Mouse (Mus musculus) spleen, postnatal 10 days (tissue): ENCODE results near the gene Dlgap4.
A peak's percentile ranks its signal among the peaks of the same experiment; 100 is the strongest.

Experiments
- DNase-seq, 2 experiments: peaks; one replicate each; pipeline ENCODE4 v3.0.0; 2021 to 2022; ENCODE audit warnings: low spot score in 2 of 2

Gene Dlgap4

DNA sequence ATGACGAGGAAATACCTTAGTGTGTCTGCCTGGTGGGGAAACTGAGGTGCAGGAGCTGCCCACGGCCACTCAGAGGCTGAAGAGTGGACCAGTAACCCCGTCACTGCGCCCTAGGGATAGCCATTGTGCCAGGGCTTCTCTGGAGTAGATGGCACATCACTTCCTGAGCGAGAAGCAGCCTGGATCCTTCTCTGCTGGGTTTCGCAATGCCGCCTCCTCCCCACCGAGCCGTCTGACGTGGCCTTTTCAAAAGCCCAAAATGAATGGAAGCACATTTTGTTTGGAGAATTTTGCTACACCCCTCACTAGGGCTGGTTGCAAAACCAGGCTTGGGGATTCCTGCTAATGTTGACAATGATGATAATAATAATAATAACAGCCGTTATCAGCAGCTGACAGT is 4.0 kb downstream of the Dlgap4 start:
- DNase-seq: no peak

- DNase-seq: no peak
Observed at GRCm38 (mm10) chr2:156620874-156621273, 7.4 kb downstream of the Dlgap4 start.

DNA sequence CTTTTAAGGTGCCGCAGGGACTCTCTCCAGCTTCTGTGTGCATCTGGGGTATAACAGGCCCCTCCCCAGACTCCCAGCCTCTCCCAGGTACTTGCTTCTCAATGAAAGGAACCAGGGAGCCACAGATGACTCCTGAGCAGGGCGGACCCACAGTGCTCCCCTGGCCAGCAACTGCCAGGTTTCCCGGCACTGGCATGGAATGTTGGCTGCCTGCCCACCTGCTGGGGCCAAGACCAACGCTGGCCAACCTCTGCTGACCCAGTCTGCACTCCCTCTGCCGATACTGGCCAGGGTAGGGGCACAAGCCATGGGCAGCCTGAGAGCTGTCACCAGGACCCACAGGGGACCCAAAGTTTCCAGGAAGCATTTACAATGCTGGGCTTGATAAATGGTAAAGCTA is 7.9 kb downstream of the Dlgap4 start:
- DNase-seq: no peak

GRCm38 (mm10) chr2:156622192-156622591 is 8.7 kb downstream of the Dlgap4 start:
- DNase-seq: no peak

- no peak for DNase-seq
Observed at GRCm38 (mm10) chr2:156623246-156623645, 9.7 kb downstream of the Dlgap4 start.

- DNase-seq: no peak
Observed at GRCm38 (mm10) chr2:156625307-156625706, 11.8 kb downstream of the Dlgap4 start.

- DNase-seq: no peak
Observed at GRCm38 (mm10) chr2:156626119-156626518, 12.6 kb downstream of the Dlgap4 start.

DNA sequence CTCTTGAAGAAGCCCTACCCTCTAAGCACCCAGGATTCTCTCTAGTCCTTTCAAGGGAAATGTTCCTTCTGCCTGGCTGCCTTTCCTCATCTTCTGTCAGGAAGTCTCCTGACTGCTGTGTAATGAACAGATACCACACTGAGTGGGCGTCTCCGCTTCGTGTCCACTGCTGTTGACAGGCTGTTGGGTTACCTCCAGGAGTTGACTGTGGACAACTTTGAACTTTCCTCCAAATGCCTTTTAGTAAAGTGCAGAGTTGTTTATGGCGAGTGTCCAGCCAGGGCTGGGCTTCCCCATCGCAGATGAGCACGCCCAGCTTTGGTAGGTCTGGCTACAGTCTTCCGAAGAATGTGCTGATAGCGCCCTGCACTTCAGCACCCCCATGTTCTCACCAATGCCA is 13.0 kb downstream of the Dlgap4 start:
- no peak for DNase-seq

- no peak for DNase-seq
Observed at GRCm38 (mm10) chr2:156627917-156628316, 14.4 kb downstream of the Dlgap4 start.

DNA sequence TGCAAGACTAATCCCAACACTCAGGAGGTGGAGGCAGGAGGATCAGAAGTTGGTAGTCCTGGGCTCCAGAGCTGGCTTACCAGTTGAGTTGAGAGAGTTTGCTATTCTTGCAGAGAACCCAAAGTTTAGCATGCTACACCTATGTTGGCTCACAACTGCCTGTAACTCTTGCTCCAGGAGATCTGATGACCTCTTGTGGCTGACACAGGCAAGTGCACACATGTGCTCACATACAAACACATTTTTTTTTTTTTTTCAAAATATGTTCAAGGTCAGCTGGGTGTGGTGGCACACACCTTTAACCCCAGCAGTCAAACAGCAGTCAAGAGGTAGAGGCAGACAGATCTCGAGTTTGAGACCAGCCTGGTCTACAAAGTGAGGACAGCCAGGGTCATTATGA is 16.8 kb downstream of the Dlgap4 start:
- DNase-seq: no peak

- DNase-seq: no peak
Observed at GRCm38 (mm10) chr2:156632721-156633120, 19.2 kb downstream of the Dlgap4 start.

GRCm38 (mm10) chr2:156635091-156635490 is 21.6 kb downstream of the Dlgap4 start:
- no peak for DNase-seq

DNA sequence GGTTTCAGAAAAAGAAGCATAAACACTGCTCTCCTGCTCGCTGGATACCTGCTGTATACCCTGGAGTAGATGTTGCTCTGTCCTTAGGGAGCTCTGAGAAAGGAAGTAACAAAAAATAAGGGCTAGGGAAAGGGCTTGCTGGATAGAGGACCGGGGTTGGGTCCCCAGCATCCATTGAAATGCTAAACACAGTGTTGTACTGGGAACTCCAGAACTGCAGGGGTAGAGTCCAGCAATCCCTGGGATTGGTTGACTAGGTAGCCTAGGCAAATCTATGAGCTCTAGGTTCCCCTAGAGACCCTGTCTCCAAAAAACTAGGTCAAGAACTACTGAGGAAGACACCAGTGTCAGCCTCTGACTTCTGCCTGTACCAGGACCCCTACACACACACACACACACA is 27.6 kb downstream of the Dlgap4 start:
- DNase-seq: no peak

DNA sequence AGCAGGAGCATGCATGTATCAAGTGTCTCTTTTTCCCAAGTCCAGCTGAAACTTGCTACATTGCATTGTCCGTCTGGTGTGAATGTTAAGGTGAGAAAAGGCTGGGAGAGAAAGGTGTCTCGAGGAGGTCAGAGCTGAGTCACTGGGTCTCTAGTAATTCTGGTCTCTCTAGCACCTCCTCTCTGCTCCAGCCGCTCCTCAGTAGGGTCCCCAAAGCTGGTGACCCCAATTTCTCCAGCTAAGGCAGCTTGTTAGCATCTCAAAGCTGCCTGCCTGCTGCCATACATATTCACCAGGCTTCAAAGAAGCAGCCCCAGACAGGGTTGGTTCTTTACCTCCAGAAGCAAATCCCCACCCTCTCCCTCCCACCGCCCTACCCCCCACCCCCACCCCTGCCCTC is 29.4 kb downstream of the Dlgap4 start:
- no peak for DNase-seq

- DNase-seq: no peak
Observed at GRCm38 (mm10) chr2:156643406-156643805, 29.9 kb downstream of the Dlgap4 start.

DNA sequence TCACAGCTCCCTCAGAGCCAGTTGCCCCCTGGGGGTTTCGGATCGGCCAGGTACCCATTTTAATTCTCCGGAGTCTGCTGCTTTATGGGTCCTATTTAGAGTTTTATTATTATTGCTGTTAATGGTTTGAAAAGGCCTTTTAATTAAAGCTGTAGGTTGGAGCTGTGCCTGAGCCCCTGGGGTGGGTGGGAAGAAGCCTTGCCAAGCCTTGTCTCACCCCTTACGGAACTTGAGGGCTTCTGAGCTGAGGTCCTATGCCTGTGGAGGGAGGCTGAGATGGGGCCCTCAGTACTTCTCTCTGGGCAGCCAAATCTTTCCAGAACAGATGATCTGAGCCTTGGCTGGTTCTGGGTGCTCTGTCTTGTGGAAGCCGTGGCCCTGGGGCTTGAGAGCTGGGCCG is 31.6 kb downstream of the Dlgap4 start:
- no peak for DNase-seq

DNA sequence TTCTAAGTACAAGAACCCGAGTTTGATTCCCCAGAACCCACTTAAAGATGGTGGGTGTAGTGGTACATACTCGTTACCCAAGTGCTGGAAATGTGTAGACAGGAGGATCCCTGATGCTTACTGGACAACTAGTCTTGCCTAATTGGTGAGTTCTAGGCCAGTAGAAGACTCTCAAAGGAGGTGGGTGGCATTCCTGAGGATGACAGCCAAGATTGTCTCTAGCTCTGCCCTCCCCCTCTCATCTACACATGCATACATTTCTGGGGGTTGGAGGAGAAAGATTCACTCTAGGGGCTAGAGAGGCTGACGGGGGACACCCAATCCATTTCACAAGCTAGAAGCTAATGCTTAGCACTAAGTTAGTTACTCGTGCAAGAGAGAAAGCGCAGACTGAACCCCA is 33.4 kb downstream of the Dlgap4 start:
- DNase-seq: no peak

DNA sequence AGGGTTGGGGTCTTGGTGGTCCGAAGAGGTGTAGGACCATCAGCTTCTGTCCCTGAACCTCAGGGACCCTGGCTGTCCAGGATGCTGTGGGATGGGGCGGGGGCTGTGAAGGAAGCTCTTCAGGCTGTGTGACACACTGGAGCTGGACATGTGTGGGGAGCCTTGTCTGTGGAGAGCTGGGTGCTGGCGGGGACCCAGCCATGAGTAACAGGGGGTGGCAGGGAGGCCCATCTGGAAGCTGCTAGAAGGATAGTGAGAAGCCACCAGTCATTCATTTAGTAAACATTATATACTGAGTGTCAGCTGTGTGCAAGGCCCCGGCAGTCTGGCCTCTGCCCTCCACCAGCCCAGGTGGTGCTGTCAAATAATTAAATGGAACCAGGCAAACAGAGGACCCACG is 34.5 kb downstream of the Dlgap4 start:
- no peak for DNase-seq

GRCm38 (mm10) chr2:156649450-156649849 is 35.9 kb downstream of the Dlgap4 start:
- DNase-seq: no peak

DNA sequence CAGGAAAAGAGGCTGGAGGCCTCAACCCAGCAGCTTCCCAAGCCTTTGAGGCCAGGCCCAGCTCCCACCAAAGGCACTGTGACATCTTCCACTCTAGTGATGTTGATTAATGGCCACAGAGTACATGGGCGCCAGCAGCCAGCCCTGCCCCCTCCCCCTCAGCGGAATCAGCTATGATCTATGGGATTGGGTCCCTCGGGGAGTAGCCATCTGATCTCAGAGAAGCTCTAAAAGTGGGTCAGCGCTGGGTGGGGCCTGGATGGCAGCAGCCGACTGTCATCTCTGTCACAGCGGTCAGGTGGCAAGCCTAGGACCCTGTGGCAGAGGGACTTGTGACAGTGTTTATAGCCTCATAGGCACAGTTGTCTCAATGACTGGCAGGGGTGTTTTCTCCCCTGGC is 37.5 kb downstream of the Dlgap4 start:
- DNase-seq: no peak

- DNase-seq: peak in 1 of 2 experiments; percentile 73
Observed at GRCm38 (mm10) chr2:156652841-156653240, 39.3 kb downstream of the Dlgap4 start.

GRCm38 (mm10) chr2:156654148-156654547 is 40.6 kb downstream of the Dlgap4 start:
- no peak for DNase-seq

DNA sequence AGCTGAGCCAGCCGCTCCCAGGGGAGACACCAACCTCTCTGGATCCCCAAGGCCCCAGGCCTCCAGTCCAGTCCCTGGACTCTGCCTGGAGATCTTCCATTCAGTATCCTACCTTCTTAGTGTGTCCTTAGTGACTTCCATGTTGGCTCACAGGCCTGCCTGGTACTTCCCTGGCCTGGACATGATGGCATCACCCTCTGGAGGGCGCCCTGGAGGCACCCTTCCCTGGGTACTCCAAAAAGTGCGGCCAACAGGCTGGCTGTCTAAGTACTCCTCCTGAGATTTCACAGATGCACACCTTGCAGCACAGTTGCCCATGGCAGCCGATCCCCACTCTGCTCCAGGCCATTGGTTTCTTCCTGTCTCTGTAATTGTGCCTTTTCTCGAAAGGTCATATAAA is 42.1 kb downstream of the Dlgap4 start:
- DNase-seq: no peak

GRCm38 (mm10) chr2:156657522-156657921 is 44.0 kb downstream of the Dlgap4 start:
- no peak for DNase-seq

- no peak for DNase-seq
Observed at GRCm38 (mm10) chr2:156658221-156658620, 44.7 kb downstream of the Dlgap4 start.
